Mouse (Mus musculus) adrenal gland, adult 2 months (tissue): ENCODE measurements around the gene Ghr. TPM values are rescaled to one million over a fixed set of nuclear protein-coding genes. Genes with fewer than 3 reads are reported as not detected.

Source experiments
- DNase-seq: peaks from one replicate; pipeline ENCODE4 v3.0.0; 2021
- polyA plus RNA-seq: library from polyadenylated mRNA; depleted of rRNA; stranded (reverse); fragments of >200 nt; gene quantifications from 2 replicates; pipeline ENCODE4 v1.2.3, GENCODE M21; 2012
- total RNA-seq, 2 experiments: library from RNA; stranded (reverse); gene quantifications; 2 replicates each; pipeline ENCODE4 v1.2.3; 2021

Gene Ghr
- total and polyA plus RNA-seq, 3 experiments = 17.5 to 214 (median 175) TPM

DNA sequence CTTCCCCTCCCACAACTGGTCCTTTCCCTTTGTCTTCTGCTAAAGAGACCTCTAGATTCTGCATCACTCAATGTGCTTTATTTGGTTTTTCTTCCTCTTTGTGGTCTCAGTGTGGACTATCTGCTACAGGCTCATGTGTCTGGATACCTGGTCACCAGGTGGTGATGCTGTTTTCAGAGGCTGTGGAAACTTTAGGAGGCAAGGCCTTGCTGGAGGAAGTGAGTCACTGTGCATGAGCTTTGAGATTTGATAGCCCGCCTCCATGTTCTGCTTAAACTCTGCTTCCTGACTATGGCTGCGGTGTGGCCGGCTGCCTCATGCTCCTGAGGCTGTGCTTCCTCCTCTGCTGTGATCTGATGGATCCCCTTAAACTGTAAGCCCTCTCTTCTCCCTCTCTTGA is 292.9 kb downstream of the Ghr start:
- no peak for DNase-seq

DNA sequence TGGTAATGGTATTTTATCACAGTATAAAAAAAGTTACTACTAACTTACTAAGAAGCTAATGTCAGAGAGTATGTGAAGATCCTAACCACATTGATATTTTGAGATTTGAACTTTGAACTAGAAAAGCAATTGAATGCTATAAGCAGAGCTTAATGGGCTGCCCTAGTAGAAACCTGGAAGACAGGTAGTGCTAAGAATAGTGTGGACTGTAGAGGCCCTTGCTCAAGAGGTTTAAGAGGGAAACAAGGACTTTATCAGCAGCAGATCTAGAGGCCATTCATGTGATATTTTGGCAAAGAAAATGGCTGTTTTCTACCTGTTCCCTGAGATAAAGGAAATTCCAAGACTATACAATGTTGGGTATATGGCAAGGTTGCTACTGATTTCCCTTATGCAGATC is 297.3 kb downstream of the Ghr start:
- no peak for DNase-seq

DNA sequence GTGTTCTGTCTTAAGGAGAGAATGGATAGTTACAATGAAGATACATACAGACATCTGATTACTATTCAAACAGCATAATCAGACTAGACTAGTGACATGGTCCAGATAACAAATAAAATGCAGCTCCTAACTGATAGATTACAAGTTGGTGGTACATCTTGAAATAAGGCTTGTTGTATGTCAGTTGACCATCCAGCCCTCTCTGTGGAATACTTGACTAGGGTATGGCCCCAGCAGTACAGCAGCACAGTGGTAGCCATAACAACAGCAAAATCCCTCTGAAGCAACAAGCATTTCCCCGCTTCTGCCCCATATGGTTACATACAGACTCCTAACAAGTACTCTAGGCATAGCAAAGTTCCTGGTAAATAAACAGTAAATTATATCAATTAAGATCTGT is 301.6 kb downstream of the Ghr start:
- DNase-seq = no peak

DNA sequence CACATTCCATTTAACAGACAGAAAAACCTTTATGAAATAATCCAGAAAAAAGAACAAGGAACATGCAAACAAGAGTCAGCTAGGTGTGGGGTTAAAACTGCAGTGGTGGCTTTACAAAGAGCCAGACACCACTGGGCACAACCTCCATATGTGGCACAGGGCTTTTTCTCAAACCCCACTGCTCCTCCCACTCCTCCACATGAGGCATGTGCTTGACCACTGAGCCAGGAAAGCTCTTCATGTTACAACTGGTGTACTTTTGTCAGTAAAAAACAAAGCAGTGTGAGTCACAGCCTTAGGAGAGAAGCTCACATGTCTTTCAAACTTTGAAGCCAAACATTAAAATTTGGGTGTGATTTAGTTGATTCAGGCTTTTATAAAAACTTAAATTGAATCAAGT is 302.1 kb downstream of the Ghr start:
- no peak for DNase-seq

DNA sequence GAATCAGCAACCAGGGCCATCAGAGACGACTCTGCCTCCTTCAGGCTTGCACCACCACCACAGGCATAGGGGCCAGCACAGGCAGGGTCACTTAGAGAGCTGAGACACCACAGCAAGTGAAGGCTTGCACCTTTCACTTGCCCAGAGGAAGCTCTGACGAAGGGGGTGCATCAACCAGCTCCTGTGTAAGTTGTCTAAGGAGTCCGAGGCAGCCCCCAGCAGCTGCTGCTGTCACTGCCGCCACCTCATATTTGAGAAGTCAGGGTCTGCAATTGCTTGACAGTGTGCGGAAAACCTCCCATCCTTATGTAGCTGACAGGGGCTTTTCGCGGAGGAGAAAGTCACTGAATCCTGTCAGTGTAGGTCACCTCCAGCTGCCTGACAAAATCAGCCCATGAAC is 304.1 kb downstream of the Ghr start:
- no peak for DNase-seq

DNA sequence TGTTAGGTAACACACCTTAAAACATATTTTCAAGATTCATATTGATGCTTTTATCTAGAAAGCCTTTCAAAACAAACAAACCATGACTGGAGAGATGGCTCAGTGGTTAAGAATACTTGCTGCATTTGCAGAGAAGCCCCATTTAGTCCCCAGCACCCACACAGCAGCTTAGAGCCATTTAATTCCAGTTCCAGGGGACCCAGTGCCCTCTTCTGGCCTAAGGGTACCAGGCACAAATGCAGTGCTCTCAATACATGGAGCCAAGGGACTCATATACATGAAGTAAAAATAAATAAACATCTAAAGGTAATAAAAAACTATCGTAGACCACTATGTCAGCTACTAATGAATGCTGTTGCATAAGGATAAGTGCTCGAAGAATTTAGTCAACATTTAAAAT is 305.9 kb downstream of the Ghr start:
- DNase-seq = no peak

DNA sequence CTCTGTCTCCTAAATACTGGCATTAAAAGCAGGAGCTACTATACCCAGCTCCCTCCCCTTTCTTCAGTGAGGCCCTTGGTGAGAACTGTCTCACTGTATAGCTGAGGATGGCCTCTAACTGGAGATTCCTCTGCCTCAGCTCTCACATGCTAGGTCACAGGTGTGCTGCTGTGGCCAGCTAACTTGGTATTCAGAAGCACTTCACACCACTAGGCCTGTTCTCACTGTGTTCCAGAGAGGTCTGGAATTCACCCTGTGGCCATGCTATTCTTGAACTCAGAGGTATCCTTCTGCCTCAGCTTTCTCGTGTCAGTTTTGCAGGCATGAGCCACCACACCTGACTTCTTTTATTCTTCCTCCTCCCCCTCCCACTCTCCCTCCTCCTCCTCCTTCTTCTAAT is 310.1 kb downstream of the Ghr start:
- no peak for DNase-seq

DNA sequence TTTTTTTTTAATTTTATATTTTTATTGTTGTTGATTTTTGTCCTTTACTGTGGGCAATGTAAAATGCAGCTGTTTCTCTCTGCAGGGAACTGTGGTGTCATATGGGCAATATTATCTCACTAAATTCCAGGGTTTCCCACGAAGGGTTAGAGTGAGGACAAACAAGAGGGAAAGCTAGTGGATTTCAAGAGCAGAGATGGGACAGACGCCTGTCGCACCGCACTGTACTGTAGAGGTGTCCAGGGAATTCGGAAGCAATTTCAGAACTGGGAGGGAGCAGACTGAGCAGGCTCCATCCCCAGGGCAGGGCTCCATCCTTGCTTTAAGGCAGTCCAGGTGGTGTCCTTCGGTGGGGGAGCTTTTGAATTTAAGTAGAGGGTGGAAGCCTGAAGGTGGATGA is 312.1 kb downstream of the Ghr start:
- DNase-seq = no peak

DNA sequence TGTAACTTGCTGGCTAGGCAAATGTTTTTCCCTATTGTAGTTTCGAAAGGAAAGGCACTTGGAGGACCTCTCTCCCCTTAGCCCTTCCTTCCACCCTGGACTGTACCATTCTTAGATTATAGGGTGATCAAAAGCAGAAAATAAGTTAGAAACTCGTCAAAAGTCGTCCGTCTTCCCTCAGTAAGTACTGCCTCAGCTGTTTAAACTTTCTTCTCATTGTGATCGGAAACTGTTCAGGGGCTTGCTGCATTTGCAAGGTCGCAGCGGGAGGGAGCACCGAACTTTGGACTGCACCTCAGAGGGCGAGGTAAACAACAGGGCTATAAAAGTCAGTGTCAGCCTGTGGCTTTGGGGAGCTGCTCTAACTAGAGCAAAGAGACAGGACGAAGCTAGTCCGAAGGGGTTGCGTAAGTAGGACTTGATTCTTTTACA is 312.6 kb downstream of the Ghr start:
- peak; percentile 89 for DNase-seq

DNA sequence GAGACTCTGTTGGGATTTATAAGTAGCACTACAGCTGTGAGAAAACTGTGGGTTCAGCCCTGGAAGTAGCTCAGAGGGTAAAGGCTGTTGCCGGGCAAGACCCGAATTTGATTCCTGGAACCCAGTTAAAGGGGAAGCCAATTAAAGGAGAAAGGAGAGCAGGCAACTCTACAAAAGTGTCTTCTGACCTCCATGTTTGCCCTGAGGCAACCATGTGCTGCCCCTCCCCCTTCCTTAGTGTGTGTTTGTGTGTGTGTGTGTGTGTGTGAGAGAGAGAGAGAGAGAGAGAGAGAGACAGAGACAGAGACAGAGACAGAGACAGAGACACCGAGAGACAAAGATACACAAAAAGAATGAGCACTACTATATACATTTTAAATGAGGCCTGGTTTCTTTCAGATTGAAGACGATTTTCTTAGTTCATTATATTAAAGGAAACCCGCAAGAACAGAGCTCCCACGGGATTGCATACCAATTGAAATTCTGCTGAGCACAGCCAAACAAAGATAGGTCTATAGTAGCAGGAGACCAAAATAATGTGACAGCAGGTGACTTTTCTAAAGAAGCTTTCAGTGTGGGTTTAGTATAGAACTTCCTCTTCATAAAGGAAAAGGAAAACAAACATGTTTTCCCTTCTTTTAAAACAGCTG is 313.2 kb downstream of the Ghr start:
- DNase-seq = no peak

DNA sequence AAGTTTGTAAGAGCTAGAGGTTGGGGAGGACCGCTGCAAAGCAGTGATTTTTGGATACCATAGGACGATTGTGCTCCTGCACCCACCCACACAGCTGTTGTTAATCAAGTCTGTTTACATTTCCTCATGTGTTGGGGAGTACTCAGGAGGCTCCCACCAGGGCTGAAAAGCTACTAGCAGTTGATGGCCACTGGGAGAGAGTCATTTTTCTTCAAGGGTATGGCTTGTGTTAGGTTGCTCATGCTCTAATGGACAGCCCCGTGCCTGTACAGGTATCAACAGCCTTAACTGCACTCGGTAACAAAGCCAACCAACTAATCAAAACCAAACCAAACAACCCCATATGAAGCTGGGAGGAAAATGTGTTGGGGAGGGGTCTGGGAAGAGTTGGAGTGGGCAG is 313.8 kb downstream of the Ghr start:
- no peak for DNase-seq

DNA sequence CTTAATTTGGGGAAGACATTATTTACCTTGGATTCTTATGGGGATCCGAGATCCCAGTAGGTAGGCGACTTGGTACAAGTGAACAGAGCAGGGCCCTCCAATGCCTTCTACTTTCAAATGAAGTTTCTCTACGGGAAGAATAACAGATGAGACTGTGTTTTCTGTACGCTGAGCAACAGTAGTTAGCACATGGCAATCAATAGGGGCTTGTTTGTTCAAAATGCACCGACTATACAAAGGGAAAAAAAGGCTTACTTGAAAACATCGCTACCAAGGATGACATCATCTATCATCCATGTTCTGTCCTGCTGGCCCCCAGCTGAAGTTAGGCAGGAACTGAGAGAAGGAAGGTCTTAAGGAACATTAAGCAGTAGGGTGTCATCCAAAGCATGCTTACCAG is 315.0 kb downstream of the Ghr start, which contains the start of gene Selenop:
Gene Selenop (plus strand): TSS at position 301 of the 400 bp plus-strand sequence.
- no peak for DNase-seq
